Mouse (Mus musculus): ENCODE results near the gene Fgfr2.

The Fgfr2 gene

DNA sequence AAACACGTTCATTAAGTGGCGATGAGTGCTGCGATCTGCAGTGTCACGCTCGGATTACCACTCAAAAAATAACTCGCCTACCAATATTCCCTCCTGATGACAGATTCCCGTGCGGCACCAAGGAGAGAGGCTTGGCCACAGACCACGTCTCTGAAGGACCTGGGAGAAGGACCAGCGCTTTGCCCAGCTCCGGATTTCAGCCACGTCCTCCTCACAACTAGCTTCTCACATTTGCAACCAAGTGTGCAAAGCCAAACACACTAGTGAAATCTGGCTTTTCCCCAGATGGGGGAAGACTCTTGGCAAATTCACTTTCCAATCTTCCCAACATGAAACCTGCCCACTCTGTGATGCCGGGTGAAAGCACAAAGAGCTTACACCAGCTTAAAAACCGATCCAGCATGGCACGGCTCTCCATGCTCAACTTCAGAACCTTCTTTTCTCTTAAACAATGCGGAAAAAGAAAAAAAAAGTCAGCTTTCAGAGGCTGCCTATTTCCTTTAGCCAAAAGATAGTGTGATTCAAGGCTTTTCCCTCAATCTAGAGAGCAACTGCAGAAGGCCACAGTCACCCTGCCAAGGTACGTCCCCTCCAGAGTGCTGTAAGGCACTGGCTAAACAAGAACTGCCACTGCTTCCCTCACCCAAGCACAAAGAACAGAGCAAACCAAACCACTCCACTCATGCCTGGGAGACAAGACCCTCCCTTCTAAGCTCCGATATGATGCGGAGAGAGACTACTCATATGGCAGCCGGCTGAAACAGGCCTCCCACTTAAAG is 2862.1 kb downstream of the Fgfr2 start:
- no peak for DNase-seq

DNA sequence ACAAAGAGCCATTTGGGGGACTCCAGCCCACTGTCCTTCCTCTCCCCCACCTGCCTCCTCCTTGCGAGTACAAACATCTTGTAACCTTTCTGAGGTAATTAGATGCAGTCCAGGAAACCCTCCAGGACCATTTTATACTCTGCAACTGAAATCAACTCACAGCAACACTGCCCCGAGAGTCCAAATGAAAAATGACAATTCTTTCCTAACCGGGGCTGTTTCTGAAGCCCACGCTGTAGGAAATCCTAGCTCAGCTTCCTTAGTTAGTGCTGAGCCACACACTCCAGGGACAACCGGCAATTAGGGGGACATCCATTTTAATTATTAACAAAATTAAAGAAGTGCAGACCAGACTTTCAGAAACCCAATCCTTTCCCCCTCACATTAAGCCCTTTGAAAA is 2863.1 kb downstream of the Fgfr2 start:
- DNase-seq = no peak

DNA sequence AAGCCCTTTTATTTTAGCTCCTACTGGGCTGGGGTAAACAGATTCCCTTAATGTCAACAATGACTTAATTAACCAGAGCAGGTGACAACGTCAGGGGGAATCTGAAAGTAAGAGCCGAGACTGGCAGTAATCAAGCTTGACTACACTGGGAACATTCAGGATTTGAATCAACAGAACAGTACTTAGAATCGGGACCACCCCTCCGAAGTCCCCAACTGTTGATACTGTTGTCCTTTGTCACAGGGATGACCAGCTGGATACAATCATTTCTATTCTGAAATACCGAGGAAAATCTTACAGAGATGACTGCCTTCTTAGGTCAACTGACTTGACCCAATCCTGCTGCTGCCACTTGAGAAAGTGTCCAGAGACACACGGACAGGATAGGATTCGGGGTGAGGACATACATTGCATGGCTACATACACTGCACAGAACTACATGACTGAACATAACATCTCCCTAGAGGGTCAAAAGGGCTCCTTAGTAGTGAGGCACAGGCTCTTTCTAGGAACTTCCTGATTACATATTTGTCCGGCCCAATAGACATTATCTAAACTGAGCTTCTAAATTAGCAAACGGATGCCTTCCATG is 2864.3 kb downstream of the Fgfr2 start:
- DNase-seq = no peak

- no peak for DNase-seq
Measured at GRCm38 (mm10) chr7:130257991-130258703, 2865.0 kb downstream of the Fgfr2 start.

- DNase-seq = no peak
Measured at GRCm38 (mm10) chr7:130253264-130253663, 2869.9 kb downstream of the Fgfr2 start.

GRCm38 (mm10) chr7:130251936-130252523 is 2871.1 kb downstream of the Fgfr2 start:
- no peak for DNase-seq

GRCm38 (mm10) chr7:130250994-130251393 is 2872.2 kb downstream of the Fgfr2 start:
- DNase-seq = no peak

- DNase-seq = no peak
Measured at GRCm38 (mm10) chr7:130248403-130248802, 2874.7 kb downstream of the Fgfr2 start.

DNA sequence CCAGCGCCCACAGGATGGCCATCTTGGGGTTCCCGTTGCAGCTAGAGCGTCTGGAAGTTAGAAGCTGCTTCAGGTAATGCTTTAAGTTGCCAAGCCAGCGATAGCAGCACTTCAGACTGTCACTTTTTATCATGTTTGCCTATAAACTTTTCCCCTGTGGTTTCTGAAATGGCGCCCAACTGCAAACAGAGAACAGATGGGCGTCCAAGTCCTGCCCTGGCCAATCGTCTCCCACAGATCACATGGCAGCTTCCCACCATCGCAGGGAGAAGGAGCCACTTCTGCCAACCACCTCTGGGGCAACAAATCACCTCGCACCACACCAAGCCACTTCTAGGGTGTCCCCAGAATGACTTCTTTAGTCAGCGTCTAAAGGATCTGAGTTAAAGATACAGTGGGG is 2875.3 kb downstream of the Fgfr2 start:
- DNase-seq = no peak

- peak; percentile 51 for DNase-seq
Measured at GRCm38 (mm10) chr7:130246483-130246882, 2876.7 kb downstream of the Fgfr2 start.

DNA sequence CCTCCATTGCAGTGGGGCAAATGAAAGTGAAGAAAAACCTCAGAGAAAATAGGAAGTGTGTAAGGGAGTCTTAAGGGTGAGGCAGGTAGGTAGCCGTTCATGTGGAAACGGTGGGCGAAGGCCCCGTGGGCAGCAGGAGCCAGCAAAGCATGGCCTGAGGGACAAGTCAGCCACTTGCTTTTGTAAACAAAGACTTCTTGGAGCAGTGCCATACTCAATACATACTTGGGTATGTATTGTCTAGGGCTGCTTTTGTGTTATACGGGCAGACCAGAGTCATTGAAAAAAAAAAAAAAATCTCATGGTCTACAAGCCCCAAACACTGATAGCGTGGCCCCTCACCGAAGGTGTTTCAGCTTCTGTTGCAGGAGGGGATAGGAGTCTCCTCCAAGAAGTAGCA is 2878.6 kb downstream of the Fgfr2 start:
- no peak for DNase-seq

- no peak for DNase-seq
Measured at GRCm38 (mm10) chr7:130243811-130244210, 2879.3 kb downstream of the Fgfr2 start.

DNA sequence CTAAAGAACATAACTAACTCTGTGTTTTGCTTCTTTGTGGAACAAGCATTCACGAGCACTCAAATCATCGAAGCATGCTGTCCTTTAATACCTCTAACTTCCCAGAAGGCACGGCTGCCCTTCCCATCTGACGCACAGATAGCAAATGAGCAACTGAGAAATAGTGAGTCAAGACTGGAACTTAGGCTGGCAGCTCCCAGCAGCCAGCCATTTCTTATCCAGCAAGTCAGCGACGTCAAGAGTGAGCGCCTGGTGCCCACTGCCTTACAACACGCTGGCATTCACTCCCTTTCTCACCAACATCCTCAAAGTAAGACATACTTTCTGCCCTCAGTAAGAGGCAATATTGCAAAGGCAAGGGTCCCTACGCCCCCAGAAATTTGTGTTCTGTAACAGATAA is 2883.0 kb downstream of the Fgfr2 start:
- no peak for DNase-seq

DNA sequence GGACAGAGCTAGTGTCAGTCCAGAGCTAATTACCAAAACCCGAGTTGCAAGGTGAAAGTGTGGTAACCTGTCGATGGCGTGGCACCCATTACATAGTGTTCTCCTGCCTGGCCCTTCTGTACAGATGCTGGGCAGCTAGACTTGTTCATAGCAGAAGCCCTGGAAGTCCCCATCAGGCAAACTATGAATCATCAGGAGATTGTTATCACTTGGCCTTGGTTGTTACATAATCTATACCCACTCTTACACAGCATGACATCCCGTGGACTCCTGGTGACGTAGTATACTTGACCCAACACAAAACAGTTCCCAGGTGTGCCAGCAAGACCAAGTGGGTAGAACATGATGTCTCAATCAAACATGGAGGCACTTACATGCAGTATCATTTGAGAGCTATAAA is 2885.9 kb downstream of the Fgfr2 start:
- DNase-seq = no peak

DNA sequence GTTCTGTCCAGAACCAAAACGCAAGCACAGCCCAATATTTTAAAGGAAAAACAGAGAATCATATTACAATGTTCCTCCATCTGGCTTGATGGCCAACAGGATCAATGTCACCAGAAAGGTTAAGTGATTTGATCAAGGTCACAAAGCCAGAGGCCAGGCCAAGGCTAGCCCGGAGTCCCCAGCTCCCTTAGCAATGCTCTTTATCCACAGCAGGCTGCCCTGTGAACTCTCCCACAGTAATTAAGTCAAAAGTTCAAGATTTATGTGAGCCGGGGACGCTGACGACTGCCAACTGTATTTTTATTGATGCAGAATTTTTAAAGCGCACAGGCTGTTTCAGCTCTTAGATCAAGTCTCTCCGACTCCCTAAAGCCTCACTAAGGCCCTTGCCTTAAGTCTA is 2889.4 kb downstream of the Fgfr2 start:
- DNase-seq = no peak

DNA sequence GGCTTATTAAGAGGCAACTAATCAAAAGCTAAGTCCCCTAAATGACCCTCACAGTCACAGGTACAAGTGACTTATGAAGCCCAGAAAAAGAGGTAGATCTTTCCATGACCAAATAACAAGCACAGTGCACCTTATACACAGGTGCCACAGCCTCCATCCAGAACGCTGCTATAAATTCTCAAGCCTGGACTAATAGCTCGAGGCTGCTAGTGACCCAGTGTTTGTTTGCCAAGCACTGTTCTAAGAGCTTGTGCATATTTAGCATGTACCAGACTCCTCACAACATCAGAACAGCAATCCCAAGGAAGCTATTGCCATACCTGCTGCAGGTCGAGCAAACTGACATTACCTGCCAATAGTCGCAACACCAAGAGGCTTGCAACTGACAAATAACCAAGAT is 2893.1 kb downstream of the Fgfr2 start:
- DNase-seq = no peak

DNA sequence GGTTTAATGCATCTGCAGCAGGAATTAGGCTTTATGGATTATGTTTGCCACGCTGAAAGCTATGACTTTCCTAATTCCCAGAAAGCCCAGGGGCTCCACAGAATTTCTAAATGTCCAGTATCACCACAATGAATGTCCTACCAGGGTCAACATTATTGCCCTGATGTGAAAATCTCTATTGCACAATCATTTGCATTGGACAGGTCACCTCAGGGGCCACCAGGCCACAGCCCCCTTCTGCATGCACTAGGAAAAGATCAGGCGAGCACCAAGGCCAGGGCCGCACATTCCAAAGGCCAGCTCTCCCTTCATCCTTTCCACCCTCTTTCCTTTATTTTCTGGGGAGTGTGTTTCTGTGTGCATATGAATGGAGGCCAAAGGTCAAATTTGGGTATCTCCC is 2897.9 kb downstream of the Fgfr2 start:
- DNase-seq = no peak

- no peak for DNase-seq
Measured at GRCm38 (mm10) chr7:130222633-130223354, 2900.4 kb downstream of the Fgfr2 start.

DNA sequence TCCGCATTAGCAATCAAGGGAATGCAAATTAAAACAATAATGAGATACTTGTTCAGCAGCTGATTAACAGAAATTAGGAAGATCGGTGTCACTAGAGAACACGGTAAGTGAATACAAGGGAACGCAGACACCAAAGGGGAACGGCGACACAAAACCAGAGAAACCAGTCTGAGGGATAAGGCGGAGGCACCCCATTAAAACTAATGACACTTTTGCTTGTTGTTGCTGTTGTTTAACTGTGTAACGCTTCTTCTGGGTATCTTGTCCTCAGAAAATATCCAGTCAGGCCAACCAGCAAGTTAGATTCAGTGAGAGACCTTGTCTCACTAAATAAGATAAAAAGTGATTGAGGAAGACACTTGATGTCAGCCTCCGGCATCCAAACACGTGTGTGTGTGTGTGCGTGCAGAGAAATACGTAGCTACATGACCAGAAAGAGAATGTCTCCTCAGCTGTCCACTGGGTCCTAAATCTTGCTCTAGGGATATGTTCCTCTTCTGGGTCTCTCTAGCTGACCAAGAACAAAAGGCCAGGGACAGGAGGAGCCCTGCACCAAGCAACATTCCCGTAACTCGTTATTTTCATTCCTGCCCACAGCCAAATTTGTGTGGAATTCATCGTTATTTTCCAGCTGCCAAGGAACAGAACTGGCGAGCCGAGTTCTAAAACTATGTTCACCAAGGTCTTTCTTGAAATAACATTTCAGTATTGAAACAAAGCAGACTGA is 2901.3 kb downstream of the Fgfr2 start:
- DNase-seq = no peak

GRCm38 (mm10) chr7:130220627-130221026 is 2902.5 kb downstream of the Fgfr2 start:
- DNase-seq = no peak

DNA sequence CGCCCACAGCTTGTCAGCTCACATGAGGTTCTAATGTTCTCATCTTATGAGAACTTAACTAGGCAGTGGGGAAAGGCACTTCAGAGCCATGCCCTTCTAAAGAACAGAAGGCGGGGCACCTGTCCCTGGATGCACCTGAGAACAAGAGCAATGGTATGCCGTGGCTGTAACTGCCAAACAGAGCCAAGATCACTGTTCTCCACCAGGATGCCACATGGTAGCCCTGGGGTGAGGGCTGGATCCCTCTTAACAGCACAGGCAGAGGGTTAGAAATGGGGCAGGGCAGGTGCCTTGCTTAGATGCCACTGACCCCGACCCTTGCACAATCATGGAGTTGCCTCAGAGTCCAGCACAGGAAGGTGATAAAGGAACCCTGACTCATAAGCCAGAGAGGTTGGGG is 2903.3 kb downstream of the Fgfr2 start:
- peak; percentile 25 for DNase-seq

DNA sequence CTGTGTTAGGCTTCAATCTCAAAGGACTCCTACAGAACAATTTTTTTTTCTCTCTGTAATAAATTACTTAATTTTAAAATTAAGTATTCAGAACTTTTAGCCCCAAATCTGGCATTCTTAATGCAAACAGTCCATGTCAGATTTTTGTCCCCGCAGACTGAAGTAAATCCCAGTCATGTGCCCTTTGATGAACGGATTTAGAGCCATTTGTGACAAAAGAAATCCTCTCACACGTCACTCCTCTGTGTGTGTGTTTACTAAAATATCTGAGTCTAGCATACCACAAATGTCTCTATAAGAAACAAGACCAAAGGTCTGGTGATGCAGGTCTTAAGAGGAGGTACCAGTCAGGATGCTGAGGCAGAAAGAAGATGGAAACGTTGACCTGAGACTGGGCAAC is 2906.9 kb downstream of the Fgfr2 start:
- no peak for DNase-seq
